Mouse (Mus musculus) lung, adult 2 months (tissue): ENCODE data around the gene Grm7.

Source experiments
- CTCF ChIP-seq: fragments of 200-500 bp; IDR thresholded peaks from 2 replicates; pipeline ENCODE4 v1.5.1; 2011; ENCODE audit warnings: mild to moderate bottlenecking, low read length, control low read depth; ENCODE audit not compliant: insufficient read depth
- POLR2A ChIP-seq: fragments of 200-500 bp; IDR thresholded peaks from 2 replicates; pipeline ENCODE4 v1.6.1; 2011; ENCODE audit warnings: low read depth, mild to moderate bottlenecking, control low read depth, low read length, borderline replicate concordance; ENCODE audit errors: extremely low read depth

- TF ChIP-seq CTCF (no peak), POLR2A (no peak)
These were observed 658.7 kb downstream of the Grm7 start for GRCm38 (mm10) chr6:111303912-111304555.
